ENCODE assay signal across 23 mouse cellular contexts in genomic region chr8:94273289-94273850, GRCm38 (mm10). TPM values are rescaled to one million over a fixed set of nuclear protein-coding genes. Genes with fewer than 3 reads are reported as not detected.
DNase-seq lines count a peak whose midpoint lies in the region; ATAC-seq and TF ChIP-seq lines count a peak whose summit lies in the region.
"Had no signal": no experiment of that assay in that cellular context is flagged by ENCODE, and none has a peak within 500 bp of the region (broad histone marks: within the 10 kb centered on the region; RNA-seq: fewer than 3 reads in every experiment).

No protein-coding gene starts in this region.

- H3K4me2 ChIP-seq in forebrain, embryonic 13.5 days = no peak overlapping the region
- H3K4me2 ChIP-seq: embryonic facial prominence, embryonic 12.5 days had no signal

- peak overlapping the region; percentile 2; the same call in 1 of the 2 replicates for H3K27ac ChIP-seq in layer of hippocampus, adult 2 months
- H3K27ac ChIP-seq in forebrain, embryonic 13.5 days = no peak overlapping the region
- H3K27ac ChIP-seq: embryonic facial prominence, embryonic 10.5 days; embryonic facial prominence, embryonic 12.5 days had no signal

- 82% methylated on average over 5 of the region's 5 CpGs for WGBS in forebrain, embryonic 13.5 days

- H3K4me1 ChIP-seq in forebrain, embryonic 13.5 days = peaks cover 13% of the 10 kb centered on the region

- DNase-seq in frontal cortex, adult 2 months (ENCODE audit: extremely low spot score in 1 of 2, low spot score in 1 of 2) = no peak
- DNase-seq in layer of hippocampus, adult 2 months (ENCODE audit: low spot score in 2 of 2) = no peak
- DNase-seq in layer of hippocampus, adult 18-20 months (ENCODE audit: low spot score in 2 of 2) = no peak
- DNase-seq in spleen, adult 12 weeks (ENCODE audit: low spot score) = no peak
- DNase-seq: adrenal gland, adult 2 months; adrenal gland, postnatal 10 days; adrenal gland, postnatal 25 days; B cell, adult 2 months; cerebellum, adult 11-12 months; cerebellum, adult 2 months; cerebellum, adult 9-10 months had no signal

- no peaks in the 10 kb centered on the region for H3K9me3 ChIP-seq in forebrain, embryonic 13.5 days (replicated peaks)
- H3K9me3 ChIP-seq: embryonic facial prominence, embryonic 10.5 days; embryonic facial prominence, embryonic 12.5 days; G1E had no signal

- H3K27me3 ChIP-seq in forebrain, embryonic 13.5 days = no peaks in the 10 kb centered on the region
- H3K27me3 ChIP-seq: CH12.LX; embryonic facial prominence, embryonic 12.5 days; Patski had no signal

- ATAC-seq in frontal cortex, adult (ENCODE audit: low TSS enrichment) = peak; percentile 45; the same call in 1 of the 2 replicates
- ATAC-seq in inflammation-experienced regulatory T-cells, adult 6 months = peak; percentile 58
- ATAC-seq in forebrain, embryonic 13.5 days = no peak
- ATAC-seq: CD4-positive, CD25-positive, alpha-beta regulatory T cell, adult 4 months; forebrain, embryonic 14.5 days; forebrain, embryonic 16.5 days; Patski had no signal

- TF ChIP-seq CTCF in layer of hippocampus, adult 2 months (conservative IDR thresholded peaks at IDR 0.05) = no peak

- no peak overlapping the region for H3K4me3 ChIP-seq in layer of hippocampus, adult 2 months
- no peak overlapping the region for H3K4me3 ChIP-seq in forebrain, embryonic 13.5 days
- H3K4me3 ChIP-seq: embryonic facial prominence, embryonic 10.5 days; embryonic facial prominence, embryonic 12.5 days had no signal

- no peaks in the 10 kb centered on the region for H3K36me3 ChIP-seq in forebrain, embryonic 13.5 days (ENCODE audit: poor library complexity, severe bottlenecking)
- H3K36me3 ChIP-seq: embryonic facial prominence, embryonic 10.5 days; embryonic facial prominence, embryonic 12.5 days had no signal

- H3K9ac ChIP-seq in forebrain, embryonic 13.5 days = no peak overlapping the region
- H3K9ac ChIP-seq: embryonic facial prominence, embryonic 12.5 days had no signal

RNA-seq across cellular contexts. Expression of gene Slc12a3, which starts 55.6 kb away (rescaled TPM):
- polyA plus RNA-seq in frontal cortex, adult 2 months (2012; rRNA removed) = 0.92 and 1.2 TPM in 2 replicates
- total RNA-seq in layer of hippocampus, adult 2 months (2021) = 1 to 10 TPM in 1 of 2 experiments, under 1 TPM in 1; 0.54 to 1.0 TPM
- total RNA-seq in layer of hippocampus, adult 18-20 months (2021) = under 1 TPM; 0.25 to 0.46 TPM
- polyA plus RNA-seq in inflammation-experienced regulatory T-cells, adult 6 months (2017; shearing (Covaris generic)) = under 1 TPM in 1 of 3 experiments, not detected in 2; 0.20 TPM
- polyA plus RNA-seq in forebrain, embryonic 13.5 days (2015; fragmentation: Nextera tagmentation; extraction: Ambion mirVana) = not detected in 2 replicates
- polyA plus RNA-seq: adrenal gland, adult 2 months; embryonic facial prominence, embryonic 10.5 days; forebrain, embryonic 11.5 days; forebrain, embryonic 14.5 days; G1E had no signal

RNA-seq across cellular contexts. Expression of gene Nup93, which starts 59.0 kb away (rescaled TPM):
- 32.8 and 33.6 TPM in 2 replicates for polyA plus RNA-seq in frontal cortex, adult 2 months (2012; rRNA removed)
- total RNA-seq in layer of hippocampus, adult 2 months (2021) = 10 to 100 TPM; 62.9 to 66.3 TPM
- total RNA-seq in layer of hippocampus, adult 18-20 months (2021) = 10 to 100 TPM; 44.3 to 52.6 TPM
- 10 to 100 TPM; 29.9 to 37.2 (median 35.3) TPM for polyA plus RNA-seq in inflammation-experienced regulatory T-cells, adult 6 months (2017; shearing (Covaris generic))
- 83.6 and 98.8 TPM in 2 replicates for polyA plus RNA-seq in forebrain, embryonic 13.5 days (2015; fragmentation: Nextera tagmentation; extraction: Ambion mirVana)
